Mouse (Mus musculus) limb, embryonic 11.5 days (tissue): ENCODE measurements around the gene Ovol3. TPM values are rescaled to one million over a fixed set of nuclear protein-coding genes. Genes with fewer than 3 reads are reported as not detected.

Source experiments
- ATAC-seq: fragments of 200-750 bp; cut with Nextera tagmentation; 2 replicates; pipeline ENCODE4 v1.8.0; 2017; ENCODE audit warnings: low read depth; ENCODE audit not compliant: insufficient number of reproducible peaks, low FRiP score, low TSS enrichment
- DNase-seq: peaks from one replicate; pipeline ENCODE4 v3.0.0-alpha.2; 2015; ENCODE audit warnings: low spot score
- H3K27ac ChIP-seq: fragments of 300-500 bp; sonication (generic); replicated peaks from 2 replicates; pipeline ENCODE4 v1.5.1; 2014; ENCODE audit warnings: low read depth, mild to moderate bottlenecking, low read length
- H3K27me3 ChIP-seq: fragments of 300-500 bp; sonication (generic); 2 replicates; pipeline ENCODE4 v1.6.1; 2014; ENCODE audit warnings: mild to moderate bottlenecking, low read length, mixed read lengths; ENCODE audit not compliant: control insufficient read depth, insufficient read depth
- H3K36me3 ChIP-seq: fragments of 300-500 bp; sonication (generic); 2 replicates; pipeline ENCODE4 v1.6.1; 2014; ENCODE audit warnings: mild to moderate bottlenecking, low read length, moderate library complexity, mixed read lengths; ENCODE audit not compliant: control insufficient read depth, insufficient read depth
- H3K4me1 ChIP-seq: fragments of 300-500 bp; sonication (generic); 2 replicates; pipeline ENCODE4 v1.6.1; 2014; ENCODE audit warnings: low read length, mixed read lengths; ENCODE audit not compliant: control insufficient read depth, insufficient read depth
- H3K4me2 ChIP-seq: fragments of 300-500 bp; sonication (generic); 2 replicates; pipeline ENCODE4 v1.6.1; 2014; ENCODE audit warnings: low read depth, mild to moderate bottlenecking, moderate library complexity; ENCODE audit not compliant: severe bottlenecking
- H3K4me3 ChIP-seq: fragments of 300-500 bp; sonication (generic); 2 replicates; pipeline ENCODE4 v1.5.1; 2014; ENCODE audit warnings: low read depth, low read length
- H3K9ac ChIP-seq: fragments of 300-500 bp; sonication (generic); 2 replicates; pipeline ENCODE4 v1.6.1; 2014; ENCODE audit warnings: mild to moderate bottlenecking, low read length
- H3K9me3 ChIP-seq: fragments of 300-500 bp; sonication (generic); 2 replicates; pipeline ENCODE4 v1.6.1; 2016; ENCODE audit warnings: low read length; ENCODE audit not compliant: control insufficient read depth
- WGBS: fragments of 180-500 bp; shearing (Covaris S2); extraction: QIAGEN DNeasy Blood & Tissue Kit; methylation state at CpG from one replicate; pipeline ENCODE4 v1.1.7; 2014; 5-methylcytosine and 5-hydroxymethylcytosine counted together
- polyA plus RNA-seq: library from polyadenylated mRNA; unstranded; fragments of >200 nt; fragmentation: Nextera tagmentation; extraction: Ambion mirVana; gene quantifications from 2 replicates; pipeline ENCODE4 v1.2.1, GENCODE M21; 2014

Ovol3 gene
- polyA plus RNA-seq, 1 experiment from 2014 or later, result not detected

DNA sequence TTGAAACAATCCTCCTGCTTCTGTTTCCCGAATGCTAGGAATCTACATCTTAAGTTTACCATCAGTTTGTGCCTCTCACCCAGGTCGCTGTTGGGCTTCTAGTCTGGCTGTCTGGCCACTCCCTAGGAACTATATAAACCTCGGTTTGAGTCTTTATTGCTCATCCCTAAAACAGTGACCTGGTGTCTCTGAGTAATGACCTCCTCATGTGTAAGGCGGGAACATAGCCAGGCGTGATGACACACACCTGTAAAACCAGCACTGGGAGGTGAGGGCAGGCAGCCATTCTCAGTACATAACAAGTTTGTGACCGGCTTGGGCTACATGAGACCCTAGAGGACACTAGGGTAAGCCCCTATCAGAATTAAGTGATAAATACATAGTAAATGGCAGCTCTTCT, 40.1 kb downstream of the Ovol3 start:
- H3K27ac ChIP-seq, result no peak overlapping the region

DNA sequence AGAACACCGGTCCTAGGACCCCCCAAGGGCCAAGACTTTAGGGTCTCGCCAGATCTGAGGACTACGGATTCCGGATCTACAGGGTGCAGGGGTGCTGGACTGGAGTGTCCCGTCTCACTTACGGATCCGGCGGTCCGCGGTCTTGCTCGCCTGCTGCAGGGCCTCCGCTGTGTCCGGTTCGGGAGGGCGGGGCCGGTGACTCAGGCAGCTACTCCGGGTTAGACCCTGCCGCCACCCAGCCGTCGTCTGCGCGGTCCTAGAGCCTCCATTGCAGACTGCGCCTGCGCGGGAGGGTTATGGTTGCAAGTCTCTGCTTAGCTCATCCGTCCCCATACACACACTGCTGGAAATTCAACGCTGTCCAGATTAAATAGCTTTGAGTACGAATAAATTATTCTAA, 40.6 kb downstream of the Ovol3 start:
- ATAC-seq (peak; percentile 85), DNase-seq (peak; percentile 98)
- H3K4me3 ChIP-seq, result peak overlapping the region; percentile 79
- peaks cover 2% of the 10 kb centered on the region; the same call in 1 of the 2 replicates for H3K9me3 ChIP-seq
- H3K9ac ChIP-seq, result peak overlapping the region; percentile 69
- H3K36me3 ChIP-seq, result peaks cover 6% of the 10 kb centered on the region
- peak overlapping the region; percentile 58 for H3K27ac ChIP-seq
- peaks cover 10% of the 10 kb centered on the region for H3K4me1 ChIP-seq
- no peaks in the 10 kb centered on the region for H3K27me3 ChIP-seq
- peak overlapping the region; percentile 78 for H3K4me2 ChIP-seq
- WGBS, result under 1% methylated on average over 28 of the region's 28 CpGs

More for the DNA sequence above, 40.1 kb downstream of the Ovol3 start:
- Histone ChIP-seq H3K27me3 (no peaks in the 10 kb centered on the region), H3K9me3 (peaks cover 2% of the 10 kb centered on the region; the same call in 1 of the 2 replicates), H3K4me1 (peaks cover 10% of the 10 kb centered on the region), H3K4me2 (peak overlapping the region; percentile 78; the same call in 1 of the 2 replicates), H3K4me3 (no peak overlapping the region), H3K9ac (no peak overlapping the region), H3K36me3 (peaks cover 4% of the 10 kb centered on the region)
- ATAC-seq (no peak), DNase-seq (no peak)
- 65% methylated on average over 6 of the region's 6 CpGs for WGBS

DNA sequence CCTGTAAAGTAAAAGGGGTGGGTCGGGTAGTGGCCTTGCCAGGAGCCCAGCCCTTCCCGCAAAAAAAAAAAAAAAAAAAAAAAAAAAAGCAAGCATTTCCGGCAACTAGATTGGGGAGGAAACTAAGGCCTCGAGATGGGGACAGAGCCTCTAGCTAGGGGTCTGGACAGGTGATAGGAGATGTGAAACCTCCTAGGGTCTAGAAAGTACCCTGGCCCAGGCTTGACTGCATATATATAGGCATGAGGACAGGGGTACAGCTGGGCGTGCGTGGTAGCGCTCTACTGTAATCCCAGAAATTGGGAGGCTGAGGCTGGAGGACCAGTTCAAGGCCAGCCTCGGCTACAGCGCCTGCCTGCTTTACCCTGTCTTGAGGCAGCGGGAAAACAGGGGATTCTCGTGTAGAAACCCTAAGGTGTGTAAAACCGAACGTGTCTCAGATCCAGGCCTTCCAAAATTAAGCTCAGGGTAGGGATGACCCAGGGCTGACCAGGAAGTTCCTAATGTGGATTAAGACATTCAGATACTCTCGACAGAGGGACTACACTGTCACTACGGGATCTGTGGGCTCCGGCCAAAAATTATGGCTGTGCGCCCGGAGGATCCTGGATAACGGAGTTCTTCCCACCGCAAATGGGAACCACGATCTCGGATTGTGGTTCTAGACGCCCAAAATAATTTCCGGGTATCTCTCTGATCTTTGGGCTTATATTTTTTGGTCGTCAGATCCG, 41.3 kb downstream of the Ovol3 start:
- Histone ChIP-seq H3K27ac (peak overlapping the region; percentile 58), H3K27me3 (no peaks in the 10 kb centered on the region), H3K4me2 (peak overlapping the region; percentile 78), H3K36me3 (peaks cover 6% of the 10 kb centered on the region), H3K4me1 (peaks cover 10% of the 10 kb centered on the region), H3K9me3 (peaks cover 2% of the 10 kb centered on the region; the same call in 1 of the 2 replicates), H3K4me3 (peak overlapping the region; percentile 79), H3K9ac (peak overlapping the region; percentile 69)
- WGBS, result under 1% methylated on average over 26 of the region's 26 CpGs
- DNase-seq (peak; percentile 50), ATAC-seq (peak; percentile 19; the same call in 1 of the 2 replicates)

DNA sequence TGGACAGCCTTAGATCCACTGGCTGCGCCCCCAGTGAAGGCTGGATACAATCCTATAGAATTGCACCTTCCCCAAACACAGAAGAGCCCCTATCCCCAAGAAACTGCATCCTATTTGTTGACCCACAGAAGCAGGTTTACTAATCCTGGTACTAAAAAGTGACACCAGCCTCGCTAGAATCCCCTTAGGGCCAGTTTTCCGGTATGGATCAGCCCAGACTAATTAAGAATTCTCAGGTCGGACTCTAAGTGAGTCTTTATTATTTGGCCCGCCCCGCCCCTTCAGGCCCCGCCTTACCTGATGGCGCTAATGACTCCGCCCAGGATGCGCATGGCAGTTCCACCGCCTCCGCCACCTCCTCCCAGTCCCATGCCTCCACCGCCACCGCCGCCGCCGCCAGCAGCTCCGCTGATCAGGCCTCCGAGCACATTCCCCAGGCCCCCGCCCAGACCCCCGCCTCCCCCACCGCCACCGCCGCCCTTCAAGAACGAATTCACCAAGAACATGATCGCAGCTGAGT, 41.9 kb downstream of the Ovol3 start:
- Histone ChIP-seq H3K9me3 (peaks cover 2% of the 10 kb centered on the region; the same call in 1 of the 2 replicates), H3K4me1 (peaks cover 10% of the 10 kb centered on the region), H3K4me3 (peak overlapping the region; percentile 79), H3K27ac (no peak overlapping the region), H3K36me3 (peaks cover 11% of the 10 kb centered on the region), H3K9ac (peak overlapping the region; percentile 69; the same call in 1 of the 2 replicates), H3K4me2 (peak overlapping the region; percentile 78), H3K27me3 (no peaks in the 10 kb centered on the region)
- DNase-seq (peak; percentile 83), ATAC-seq (peak; percentile 56; the same call in 1 of the 2 replicates)
- WGBS, result under 1% methylated on average over 26 of the region's 26 CpGs

DNA sequence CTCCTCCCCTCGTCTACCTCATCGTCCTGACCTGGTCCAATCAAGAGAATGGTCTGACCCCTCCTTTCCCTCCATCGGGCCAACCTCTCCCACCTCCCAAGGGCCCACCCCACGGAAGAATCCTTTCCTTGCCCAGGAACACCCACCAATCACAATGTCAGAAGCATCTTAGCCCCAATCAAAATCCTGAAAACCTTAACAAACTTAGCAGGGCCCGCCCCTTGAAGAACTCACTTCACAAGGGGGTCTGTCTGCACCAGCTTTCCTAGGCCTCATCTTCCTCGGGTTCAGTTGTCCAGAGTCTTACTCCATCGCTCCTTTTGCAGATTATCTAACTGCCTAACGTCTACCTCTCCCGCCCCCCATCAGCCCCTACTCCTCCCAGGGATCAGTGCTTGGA, 42.5 kb downstream of the Ovol3 start:
- Histone ChIP-seq H3K4me2 (peak overlapping the region; percentile 78), H3K4me3 (peak overlapping the region; percentile 79), H3K36me3 (peaks cover 11% of the 10 kb centered on the region), H3K27ac (no peak overlapping the region), H3K4me1 (peaks cover 10% of the 10 kb centered on the region), H3K9ac (peak overlapping the region; percentile 35; the same call in 1 of the 2 replicates), H3K27me3 (no peaks in the 10 kb centered on the region), H3K9me3 (peaks cover 2% of the 10 kb centered on the region; the same call in 1 of the 2 replicates)
- ATAC-seq, result no peak
- 15% methylated on average over 9 of the region's 9 CpGs for WGBS
- DNase-seq, result no peak

DNA sequence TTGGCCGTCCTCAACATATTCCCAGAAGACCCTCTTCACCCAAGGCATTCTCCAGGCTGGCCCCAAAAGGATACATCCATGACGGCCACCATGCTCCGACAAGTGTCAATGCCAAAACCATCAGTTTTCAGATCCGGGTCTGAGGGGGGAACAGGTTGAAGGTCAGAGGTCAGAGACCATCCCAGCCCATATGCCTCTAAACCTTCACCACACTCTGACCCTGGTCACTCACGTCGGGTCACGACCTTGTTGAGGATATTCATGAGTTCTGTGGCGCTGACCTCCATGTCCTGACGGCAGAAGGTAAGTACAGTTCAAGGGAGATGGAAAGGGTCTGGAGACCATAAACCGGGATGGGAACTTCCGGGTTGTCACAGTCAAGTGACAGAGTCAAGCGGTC, 43.4 kb downstream of the Ovol3 start:
- Histone ChIP-seq H3K36me3 (peaks cover 13% of the 10 kb centered on the region), H3K4me3 (no peak overlapping the region), H3K27me3 (no peaks in the 10 kb centered on the region), H3K9ac (no peak overlapping the region), H3K4me2 (no peak overlapping the region; the same call in 1 of the 2 replicates), H3K4me1 (peaks cover 10% of the 10 kb centered on the region), H3K27ac (no peak overlapping the region), H3K9me3 (no peaks in the 10 kb centered on the region)
- WGBS, result 89% methylated on average over 12 of the region's 12 CpGs
- DNase-seq, result no peak
- ATAC-seq, result no peak

DNA sequence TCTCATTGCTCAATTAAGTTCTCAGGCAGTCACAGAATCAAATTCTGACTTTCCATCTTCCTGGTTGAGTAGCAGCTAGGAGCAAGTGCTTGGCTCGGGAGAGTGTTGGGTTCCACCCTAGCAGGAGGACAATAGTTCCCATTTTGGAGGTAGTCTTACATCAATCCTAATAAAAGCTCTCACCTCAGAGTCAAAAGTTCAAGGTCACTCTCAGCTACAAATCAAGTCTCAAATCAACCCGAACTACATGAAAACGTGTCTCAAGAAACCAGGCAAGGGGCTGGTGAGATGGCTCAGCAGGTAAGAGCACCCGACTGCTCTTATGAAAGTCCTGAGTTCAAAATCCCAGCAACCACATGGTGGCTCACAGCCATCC, 46.4 kb downstream of the Ovol3 start:
- Histone ChIP-seq H3K4me2 (no peak overlapping the region), H3K27ac (no peak overlapping the region), H3K36me3 (peaks cover 22% of the 10 kb centered on the region), H3K9me3 (no peaks in the 10 kb centered on the region), H3K4me3 (no peak overlapping the region), H3K4me1 (peaks cover 7% of the 10 kb centered on the region), H3K27me3 (no peaks in the 10 kb centered on the region), H3K9ac (no peak overlapping the region)
- ATAC-seq, result no peak
- WGBS, result 81% methylated on average over 4 of the region's 4 CpGs
- no peak for DNase-seq

DNA sequence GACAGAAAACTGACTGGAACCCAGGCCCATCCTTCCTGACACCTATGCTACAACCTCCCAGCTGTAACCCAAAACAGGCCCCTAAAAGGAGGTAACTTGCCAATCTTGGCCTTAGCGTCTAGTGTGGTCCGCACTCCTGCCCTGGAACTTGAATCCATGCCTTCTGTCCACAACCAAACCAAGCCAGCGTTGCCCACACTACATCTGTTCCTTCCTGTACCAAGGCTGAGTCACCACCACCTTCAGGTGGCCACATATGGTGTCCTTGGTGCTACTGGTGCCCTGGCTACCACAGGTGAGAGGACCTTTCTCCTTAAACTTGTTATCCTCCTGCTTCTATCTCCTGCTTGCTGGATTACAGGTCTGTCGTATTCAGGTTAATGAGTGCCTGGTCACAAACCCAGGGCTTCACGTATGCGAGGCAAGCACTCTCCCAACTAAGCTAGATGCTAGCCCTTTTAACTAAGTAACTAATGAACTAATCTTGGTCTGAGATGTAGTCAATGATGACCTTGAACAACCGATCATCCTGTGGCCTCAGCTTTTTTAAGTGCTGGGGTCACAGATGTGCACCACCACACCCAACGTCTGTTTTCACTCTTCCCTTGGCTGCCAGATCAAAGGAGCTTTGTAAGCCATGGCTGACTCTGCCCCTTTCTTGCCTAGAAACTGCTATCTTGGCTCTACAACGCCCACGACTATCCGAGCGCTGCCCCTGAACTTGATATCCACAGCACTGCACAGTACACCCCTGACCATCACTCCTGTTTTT, 47.0 kb downstream of the Ovol3 start:
- Histone ChIP-seq H3K4me3 (no peak overlapping the region), H3K9me3 (no peaks in the 10 kb centered on the region), H3K27ac (no peak overlapping the region), H3K4me2 (no peak overlapping the region), H3K36me3 (peaks cover 22% of the 10 kb centered on the region), H3K4me1 (peaks cover 7% of the 10 kb centered on the region), H3K27me3 (no peaks in the 10 kb centered on the region), H3K9ac (no peak overlapping the region)
- no peak for DNase-seq
- WGBS, result 73% methylated on average over 12 of the region's 12 CpGs
- no peak for ATAC-seq
